Mouse (Mus musculus) kidney, postnatal 25 days (tissue): ENCODE data around the gene Mettl22.

Experiments used
- DNase-seq, 2 experiments: peaks; one replicate each; pipeline ENCODE4 v3.0.0; 2021; ENCODE audit warnings: mixed read lengths in 2 of 2

The Mettl22 gene

DNA sequence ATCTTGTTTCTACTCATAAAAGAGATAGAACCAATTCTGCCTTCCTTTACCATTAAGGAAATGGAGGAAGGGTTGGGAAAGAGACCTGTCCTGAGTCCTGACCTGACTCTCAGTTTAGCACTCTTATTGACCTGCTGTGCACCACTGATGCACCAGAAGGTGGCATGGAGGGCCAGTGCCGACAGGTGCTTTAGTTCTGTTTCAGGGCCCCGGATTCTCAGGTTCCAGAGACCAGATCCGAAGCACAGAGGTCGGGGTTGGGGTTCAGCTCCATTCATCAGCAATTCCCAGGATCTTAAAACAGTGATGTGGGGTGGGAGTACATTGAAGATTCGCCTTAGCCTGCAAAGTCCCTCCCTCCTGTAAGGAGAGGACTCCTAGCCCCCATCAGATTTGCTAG is 42.2 kb downstream of the Mettl22 start:
- no peak for DNase-seq

- DNase-seq = peak; percentile 95 to 99
Observed at GRCm38 (mm10) chr16:8513236-8513906, 42.8 kb downstream of the Mettl22 start, which contains the start of gene Abat. Abat (plus strand) TSS chr16:8513429.

- peak; percentile 83 to 89 for DNase-seq
Observed at GRCm38 (mm10) chr16:8514180-8514579, 43.6 kb downstream of the Mettl22 start.

DNA sequence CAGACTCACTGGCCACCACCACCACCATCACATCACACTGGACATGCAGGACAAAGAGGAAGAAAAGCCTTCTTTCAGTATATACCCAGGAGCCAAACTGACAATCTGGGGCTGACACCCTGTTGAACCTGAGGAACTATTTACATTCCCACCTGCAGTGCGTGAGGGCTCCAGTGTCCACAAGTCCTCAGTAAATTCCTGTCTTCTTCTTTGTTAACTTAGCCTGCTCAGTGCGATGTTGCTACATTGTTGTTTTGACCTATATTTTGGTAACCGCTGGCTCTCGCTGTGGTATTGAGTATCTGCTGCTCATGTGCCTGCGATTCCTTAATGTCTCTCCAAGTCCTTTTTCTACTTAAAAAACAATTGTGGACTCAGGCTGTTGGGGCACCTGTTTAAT is 49.9 kb downstream of the Mettl22 start:
- DNase-seq = no peak

DNA sequence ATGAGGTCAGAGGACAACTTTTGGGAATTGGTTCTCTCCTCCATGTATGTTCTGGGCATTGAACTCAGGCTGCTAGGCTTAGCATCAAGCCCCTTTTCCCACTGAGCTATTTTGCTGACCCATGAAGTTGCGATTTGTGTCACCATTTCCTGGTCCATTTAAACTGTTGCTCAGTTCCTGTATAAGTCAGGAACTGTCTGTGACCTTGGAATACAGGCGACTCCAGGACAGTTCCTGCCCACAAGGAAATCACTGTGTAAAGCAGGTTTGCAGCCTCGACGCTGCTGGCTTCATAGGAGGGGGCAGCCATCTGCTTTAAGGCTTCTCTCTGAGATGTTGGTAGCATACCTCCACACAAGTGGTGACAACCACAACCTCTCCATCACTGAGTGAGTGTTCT is 50.7 kb downstream of the Mettl22 start:
- DNase-seq = no peak

- peak; percentile 61 to 67 for DNase-seq
Observed at GRCm38 (mm10) chr16:8523480-8524144, 53.0 kb downstream of the Mettl22 start.

DNA sequence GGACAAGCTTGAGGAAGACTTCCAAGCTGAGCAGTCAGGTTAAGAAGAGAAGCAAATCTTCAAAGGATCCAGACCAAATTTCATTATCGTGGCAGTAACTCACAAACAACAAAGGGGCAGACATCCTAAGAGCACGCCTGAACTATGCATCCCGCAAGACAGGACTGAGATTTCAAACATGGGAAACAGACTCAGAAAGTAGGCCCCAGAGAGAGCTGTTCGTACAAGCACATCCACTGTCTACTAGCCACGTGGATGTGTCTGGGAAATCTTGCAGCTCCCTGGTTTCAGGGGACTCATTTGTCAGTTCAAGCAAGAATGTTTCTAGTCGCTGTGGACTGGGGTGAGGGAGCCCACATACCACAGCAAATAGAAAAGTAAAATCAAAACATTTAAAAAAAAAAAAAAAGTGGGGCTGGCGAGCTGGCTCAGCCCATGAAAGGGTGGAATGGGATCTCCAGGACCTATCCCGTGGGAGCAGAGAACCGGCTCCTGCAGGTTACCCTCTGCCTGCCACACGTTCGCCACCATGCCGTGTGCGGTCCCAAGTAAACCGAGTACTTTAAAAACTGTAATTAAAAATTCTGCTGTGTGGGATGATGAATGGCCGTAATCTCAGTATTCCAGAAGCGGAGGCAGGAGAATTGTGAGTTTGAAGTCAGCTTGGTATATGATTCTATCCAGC is 53.7 kb downstream of the Mettl22 start:
- DNase-seq = no peak

- no peak for DNase-seq
Observed at GRCm38 (mm10) chr16:8525293-8525692, 54.7 kb downstream of the Mettl22 start.

- no peak for DNase-seq
Observed at GRCm38 (mm10) chr16:8525877-8526276, 55.3 kb downstream of the Mettl22 start.

- DNase-seq = no peak
Observed at GRCm38 (mm10) chr16:8529389-8529788, 58.8 kb downstream of the Mettl22 start.

GRCm38 (mm10) chr16:8530018-8530417 is 59.4 kb downstream of the Mettl22 start:
- no peak for DNase-seq

DNA sequence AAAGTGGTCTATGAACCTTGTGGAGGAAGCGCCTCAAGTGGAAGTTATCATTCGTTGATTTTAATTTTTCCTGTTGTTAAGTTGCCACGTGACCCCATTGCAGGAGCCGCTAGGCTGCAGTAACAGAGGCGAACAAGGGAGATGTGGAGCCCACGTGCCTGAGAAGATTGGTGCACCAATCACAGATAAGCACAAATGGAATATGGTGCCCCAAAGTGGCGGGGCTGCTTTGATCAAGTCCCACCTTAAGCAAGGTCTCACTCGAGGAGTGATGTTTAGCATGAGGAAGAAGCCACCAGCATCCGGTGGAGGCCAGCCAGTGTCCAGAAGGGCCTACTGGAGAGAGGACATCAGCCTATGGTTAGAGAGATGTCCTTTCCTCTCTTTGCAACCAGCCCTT is 61.9 kb downstream of the Mettl22 start:
- DNase-seq = no peak

GRCm38 (mm10) chr16:8532894-8533293 is 62.3 kb downstream of the Mettl22 start:
- no peak for DNase-seq

DNA sequence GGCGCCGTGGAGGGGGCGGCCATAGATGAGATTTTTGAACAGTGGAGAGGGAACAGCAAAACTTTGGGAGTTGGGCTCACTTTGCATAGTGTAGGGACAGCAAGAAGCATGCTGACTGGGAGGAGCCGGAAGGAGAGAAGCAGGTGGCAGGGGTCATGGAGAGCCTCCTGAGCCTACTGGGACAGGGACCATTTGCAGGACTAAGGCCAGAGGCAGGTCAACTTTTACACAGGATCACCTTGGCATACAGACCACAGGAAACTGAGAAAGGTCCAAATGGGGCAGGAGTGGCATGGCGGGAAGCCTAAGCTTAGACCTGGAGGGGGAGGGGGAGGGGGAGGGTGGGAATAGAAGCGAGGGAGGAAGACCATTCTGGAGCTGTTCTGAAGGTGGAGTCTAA is 62.9 kb downstream of the Mettl22 start:
- no peak for DNase-seq

- DNase-seq = no peak
Observed at GRCm38 (mm10) chr16:8534466-8535200, 64.0 kb downstream of the Mettl22 start.

DNA sequence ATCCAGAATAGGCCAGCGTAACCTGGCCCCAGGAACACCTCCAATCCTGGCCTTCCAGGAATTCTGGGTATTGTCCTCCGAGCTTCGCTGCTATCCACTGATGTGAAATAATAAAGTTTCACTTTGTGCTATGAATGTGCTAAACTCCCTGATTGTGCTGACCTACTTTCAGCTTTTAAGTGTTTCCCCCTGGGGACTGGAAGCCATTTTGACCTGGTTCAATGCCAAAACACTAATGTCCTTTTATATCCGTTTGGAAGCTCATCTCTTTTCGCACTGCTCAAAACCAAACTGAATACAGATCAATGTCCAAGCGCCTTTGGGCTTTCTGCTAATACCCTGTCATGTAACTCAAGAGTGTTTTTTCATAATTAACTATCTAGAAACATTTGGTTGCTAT is 64.8 kb downstream of the Mettl22 start:
- DNase-seq = peak in 1 of 2 experiments; percentile 19

- DNase-seq = no peak
Observed at GRCm38 (mm10) chr16:8539150-8539865, 68.7 kb downstream of the Mettl22 start.
